Mouse (Mus musculus) midbrain, postnatal 0 days (tissue): ENCODE data around the gene 1700012B09Rik. TPM values are rescaled to one million over a fixed set of nuclear protein-coding genes. Genes with fewer than 3 reads are reported as not detected.

Experiments
- ATAC-seq: fragments of 200-750 bp; cut with Nextera tagmentation; 2 replicates; pipeline ENCODE4 v1.8.0; 2017; ENCODE audit warnings: moderate number of reproducible peaks, mild to moderate bottlenecking, moderate TSS enrichment, moderate library complexity; ENCODE audit not compliant: low FRiP score
- DNase-seq: peaks from one replicate; pipeline ENCODE4 v3.0.0-alpha.2; 2015; ENCODE audit warnings: low spot score
- H3K27ac ChIP-seq: fragments of 300-500 bp; sonication (generic); 2 replicates; pipeline ENCODE4 v1.5.1; 2014; ENCODE audit warnings: low read depth, mild to moderate bottlenecking, low read length, mixed read lengths
- H3K27me3 ChIP-seq: fragments of 300-500 bp; sonication (generic); 2 replicates; pipeline ENCODE4 v1.6.1; 2014; ENCODE audit warnings: low read length, control low read depth, mixed read lengths; ENCODE audit not compliant: insufficient read depth
- H3K36me3 ChIP-seq: fragments of 300-500 bp; sonication (generic); 2 replicates; pipeline ENCODE4 v1.6.1; 2014; ENCODE audit warnings: low read length, control low read depth, mixed read lengths; ENCODE audit not compliant: insufficient read depth
- H3K4me1 ChIP-seq: fragments of 300-500 bp; sonication (generic); 2 replicates; pipeline ENCODE4 v1.6.1; 2014; ENCODE audit warnings: mild to moderate bottlenecking, control low read depth, antibody characterized with exemption, low read length, mixed read lengths; ENCODE audit not compliant: insufficient read depth
- H3K4me2 ChIP-seq: fragments of 300-500 bp; sonication (generic); 2 replicates; pipeline ENCODE4 v1.6.1; 2014; ENCODE audit warnings: low read depth, mild to moderate bottlenecking, low read length, mixed read lengths; ENCODE audit not compliant: poor library complexity, severe bottlenecking
- H3K4me3 ChIP-seq: fragments of 300-500 bp; sonication (generic); 2 replicates; pipeline ENCODE4 v1.5.1; 2014; ENCODE audit warnings: low read depth, mild to moderate bottlenecking, low read length, moderate library complexity
- H3K9ac ChIP-seq: fragments of 300-500 bp; sonication (generic); replicated peaks from 2 replicates; pipeline ENCODE4 v1.6.1; 2014; ENCODE audit warnings: mild to moderate bottlenecking, low read length, moderate library complexity, mixed read lengths; ENCODE audit not compliant: poor library complexity, severe bottlenecking
- H3K9me3 ChIP-seq: fragments of 300-500 bp; sonication (generic); 2 replicates; pipeline ENCODE4 v1.6.1; 2016; ENCODE audit warnings: low read length, control low read depth
- CTCF ChIP-seq: IDR thresholded peaks from 2 replicates; pipeline ENCODE4 v1.5.1; 2016; ENCODE audit warnings: antibody characterized with exemption, mild to moderate bottlenecking
- whole genome bisulfite sequencing: fragments of 180-500 bp; shearing (Covaris S2); extraction: QIAGEN DNeasy Blood & Tissue Kit; methylation state at CpG from one replicate; pipeline ENCODE4 v1.1.7; 2014; 5-methylcytosine and 5-hydroxymethylcytosine counted together
- polyA plus RNA-seq: library from polyadenylated mRNA; unstranded; fragments of >200 nt; fragmentation: Nextera tagmentation; extraction: Ambion mirVana; gene quantifications from 2 replicates; pipeline ENCODE4 v1.2.1, GENCODE M21; 2015
- total RNA-seq: library from RNA; depleted of rRNA; stranded (reverse); fragments of >200 nt; gene quantifications from 2 replicates; pipeline ENCODE4 v1.2.3, GENCODE M21; 2014

The 1700012B09Rik gene
- total and polyA plus RNA-seq, 2 experiments from 2014 or later = 3.9 to 6.2 TPM

DNA sequence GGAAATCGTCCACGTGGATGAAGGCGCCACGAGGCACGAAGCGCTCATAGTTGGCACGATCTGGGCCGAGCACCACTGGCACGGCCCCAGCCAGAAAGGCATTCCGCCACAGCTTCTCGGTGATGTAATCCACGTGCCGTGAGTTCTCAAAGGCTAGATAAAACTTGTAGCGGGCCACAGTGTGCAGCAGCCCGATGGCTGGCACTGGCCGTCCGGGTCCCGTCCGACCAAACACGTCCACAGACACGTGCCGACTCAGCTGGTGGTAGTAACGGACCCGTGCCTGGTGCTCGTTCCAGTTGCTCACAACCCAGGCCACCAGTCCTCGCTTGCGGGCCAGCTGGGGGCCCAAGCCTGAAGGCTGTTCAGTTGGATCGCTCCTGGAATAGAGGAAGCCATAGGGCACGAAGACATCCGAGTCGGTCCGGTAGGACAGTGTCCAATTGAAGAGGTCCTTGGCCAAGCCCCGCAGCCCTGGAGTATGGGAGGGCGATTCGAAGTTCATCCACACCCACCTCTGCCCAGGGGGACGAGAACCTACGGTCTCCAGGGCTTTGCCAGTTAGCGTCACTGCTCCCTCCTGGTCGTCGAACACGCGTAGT, 19.8 kb downstream of the 1700012B09Rik start:
- WGBS = 58% methylated on average over 42 of the region's 42 CpGs
- no peak for DNase-seq
- TF ChIP-seq CTCF = no peak

DNA sequence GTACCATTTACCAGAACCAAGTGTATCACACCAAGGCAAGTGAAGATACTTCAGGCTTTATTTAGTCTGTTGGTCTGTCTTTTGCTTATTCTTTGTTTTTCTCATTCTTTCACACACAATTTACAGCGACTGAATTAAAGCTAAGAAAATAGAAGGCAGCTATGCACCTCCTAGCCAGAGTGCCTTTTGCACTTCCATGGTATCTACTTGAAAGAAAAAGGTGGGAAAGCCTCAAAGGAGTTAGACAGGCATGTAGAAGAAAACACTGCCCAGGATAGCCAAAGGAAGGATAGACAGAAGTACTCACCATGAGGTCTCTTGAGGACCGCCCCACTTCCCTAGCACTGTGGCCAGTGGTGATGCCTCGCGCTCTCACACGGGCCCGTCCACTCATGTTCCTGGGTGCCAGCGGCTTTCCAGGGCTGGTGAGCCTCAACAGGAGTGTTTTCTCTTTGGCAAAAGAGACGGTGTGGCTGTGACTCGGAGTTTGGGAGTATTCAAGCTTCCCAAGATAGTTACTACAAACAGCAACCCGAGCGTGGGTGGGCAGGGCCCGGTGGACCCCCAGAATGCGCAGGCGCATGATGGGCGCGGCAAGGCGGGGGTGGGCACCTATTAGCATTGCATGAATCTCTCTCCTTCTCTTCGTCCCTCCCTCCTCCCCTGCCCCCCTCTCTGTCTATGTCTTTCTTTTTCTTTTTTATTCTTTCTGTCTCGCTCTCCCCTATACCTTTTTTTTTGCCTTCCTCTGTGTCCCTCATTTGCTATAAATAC, 30.5 kb downstream of the 1700012B09Rik start, which contains the start of gene Piwil4:
Gene Piwil4 (minus strand): TSS at position 583 of the 774 bp plus-strand sequence.
- no peaks in the 10 kb centered on the region for H3K4me1 ChIP-seq
- WGBS = 87% methylated on average over 19 of the region's 19 CpGs
- no peak within 1 kb of the TSS for H3K4me3 ChIP-seq
- no peaks in the 10 kb centered on the region for H3K36me3 ChIP-seq
- H3K27me3 ChIP-seq = no peaks in the 10 kb centered on the region
- ATAC-seq (no peak), DNase-seq (no peak)
- H3K27ac ChIP-seq = no peak within 1 kb of the TSS
- no peak for TF ChIP-seq CTCF
- H3K4me2 ChIP-seq = no peak within 1 kb of the TSS
- no peak within 1 kb of the TSS for H3K9ac ChIP-seq
- H3K9me3 ChIP-seq = no peaks in the 10 kb centered on the region

More for the DNA sequence above, 19.8 kb downstream of the 1700012B09Rik start:
- peak overlapping the region; percentile 61 for H3K9ac ChIP-seq
- H3K36me3 ChIP-seq = no peaks in the 10 kb centered on the region
- no peaks in the 10 kb centered on the region for H3K4me1 ChIP-seq
- no peaks in the 10 kb centered on the region for H3K27me3 ChIP-seq
- no peaks in the 10 kb centered on the region for H3K9me3 ChIP-seq
- peak; percentile 11; the same call in 1 of the 2 replicates for ATAC-seq
- no peak overlapping the region for H3K27ac ChIP-seq
- peak overlapping the region; percentile 92 for H3K4me2 ChIP-seq
- H3K4me3 ChIP-seq = peak overlapping the region; percentile 46

DNA sequence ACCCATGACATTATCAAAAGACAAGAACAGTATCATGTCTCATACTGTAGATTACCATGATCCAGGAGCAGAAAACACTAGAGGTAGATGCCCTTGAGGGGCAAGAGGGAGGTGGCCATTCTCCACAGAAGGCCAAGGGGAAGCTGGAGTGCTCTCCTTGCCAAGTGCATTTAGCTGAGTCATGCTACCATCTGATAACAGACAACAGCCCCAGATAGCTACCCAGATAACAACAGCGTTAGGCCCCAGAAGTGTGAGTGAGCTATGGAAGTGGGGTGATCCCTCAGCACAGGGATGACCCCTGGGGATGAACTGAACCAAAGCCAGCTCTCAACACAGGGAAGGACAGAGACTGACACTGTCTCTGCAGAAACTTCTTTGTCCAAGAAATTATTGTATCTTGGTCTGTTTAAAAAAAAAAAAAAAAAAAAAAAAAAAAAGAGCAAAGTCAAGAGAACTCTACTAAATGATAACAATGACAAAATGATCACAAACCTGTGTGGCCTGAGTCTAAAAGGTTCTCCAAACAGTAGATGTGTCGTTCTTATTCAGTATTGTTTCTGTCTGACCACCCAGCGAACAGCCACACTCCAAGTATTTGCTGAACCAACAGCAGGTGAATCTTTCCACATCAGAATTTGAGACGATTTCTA, 31.2 kb downstream of the 1700012B09Rik start:
- no peak for TF ChIP-seq CTCF
- Histone ChIP-seq H3K27ac (no peak overlapping the region), H3K9ac (no peak overlapping the region), H3K4me1 (no peaks in the 10 kb centered on the region), H3K4me2 (no peak overlapping the region), H3K36me3 (no peaks in the 10 kb centered on the region), H3K4me3 (no peak overlapping the region), H3K27me3 (no peaks in the 10 kb centered on the region), H3K9me3 (no peaks in the 10 kb centered on the region)
- ATAC-seq (no peak), DNase-seq (no peak)
- 82% methylated on average over 4 of the region's 4 CpGs for WGBS

DNA sequence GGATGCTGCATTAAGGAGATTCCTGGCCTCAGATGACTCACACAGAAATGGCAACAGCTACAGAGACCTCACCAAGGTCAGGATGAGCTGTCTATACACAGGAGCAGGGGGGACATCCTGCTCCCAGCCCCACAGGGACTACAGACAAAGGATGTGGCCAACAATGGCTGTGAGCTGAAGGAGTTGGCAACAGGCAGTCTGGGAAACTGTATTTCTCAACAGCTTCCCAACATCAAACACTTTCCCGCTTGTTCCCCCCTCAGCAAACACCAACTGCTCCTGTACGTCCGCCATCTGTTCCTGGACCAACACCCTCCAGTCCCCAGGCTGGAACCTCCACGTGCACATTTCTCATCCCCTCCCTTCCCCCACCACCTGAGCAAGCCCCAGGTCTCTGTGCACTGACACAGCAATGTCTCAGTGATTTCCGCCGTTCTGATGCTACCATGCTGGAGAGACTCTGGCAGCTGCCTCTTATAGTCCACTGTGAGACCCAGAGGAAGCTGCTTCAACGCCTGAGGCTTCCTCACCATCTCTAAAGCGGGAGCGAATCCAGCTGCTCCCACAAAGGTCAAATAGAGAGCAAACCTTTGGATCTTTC, 39.8 kb downstream of the 1700012B09Rik start:
- Histone ChIP-seq H3K27ac (no peak overlapping the region), H3K4me1 (no peaks in the 10 kb centered on the region), H3K9ac (no peak overlapping the region), H3K4me2 (no peak overlapping the region), H3K36me3 (no peaks in the 10 kb centered on the region), H3K9me3 (no peaks in the 10 kb centered on the region), H3K27me3 (no peaks in the 10 kb centered on the region), H3K4me3 (no peak overlapping the region)
- DNase-seq = peak; percentile 3
- WGBS = 65% methylated on average over 9 of the region's 9 CpGs
- 0 out of 2 replicates have a peak, but pooled peaks have one; percentile 29 for ATAC-seq
- no peak for TF ChIP-seq CTCF

DNA sequence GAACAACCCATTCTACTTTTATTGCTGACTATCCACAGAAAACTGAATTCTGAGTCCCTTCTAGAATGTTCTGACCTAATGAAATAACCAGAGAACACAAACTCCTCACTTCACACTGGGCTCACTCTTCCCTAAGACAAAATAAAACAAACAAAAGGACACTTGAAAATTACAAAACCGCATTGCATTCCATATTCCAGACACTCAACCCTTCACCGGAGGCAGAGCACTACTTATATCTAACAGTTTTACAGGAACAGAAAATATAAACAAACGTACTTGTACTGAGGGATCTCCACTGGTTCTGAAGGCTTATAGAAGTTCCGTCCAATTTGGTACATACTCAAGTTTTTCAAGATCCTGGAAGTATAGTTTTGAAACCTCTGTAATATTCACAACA, 42.5 kb downstream of the 1700012B09Rik start:
- no peak for ATAC-seq
- no peak overlapping the region for H3K4me2 ChIP-seq
- no peak for DNase-seq

More for the DNA sequence above, 42.5 kb downstream of the 1700012B09Rik start:
- H3K9me3 ChIP-seq = no peaks in the 10 kb centered on the region
- no peak overlapping the region for H3K9ac ChIP-seq
- WGBS = 84% methylated on average over 4 of the region's 4 CpGs
- no peaks in the 10 kb centered on the region for H3K36me3 ChIP-seq
- H3K4me3 ChIP-seq = no peak overlapping the region
- H3K27ac ChIP-seq = no peak overlapping the region
- TF ChIP-seq CTCF = no peak
- H3K4me1 ChIP-seq = no peaks in the 10 kb centered on the region
- H3K27me3 ChIP-seq = no peaks in the 10 kb centered on the region
